Mouse (Mus musculus): ENCODE measurements around the gene Slc38a2.

Gene Slc38a2

DNA sequence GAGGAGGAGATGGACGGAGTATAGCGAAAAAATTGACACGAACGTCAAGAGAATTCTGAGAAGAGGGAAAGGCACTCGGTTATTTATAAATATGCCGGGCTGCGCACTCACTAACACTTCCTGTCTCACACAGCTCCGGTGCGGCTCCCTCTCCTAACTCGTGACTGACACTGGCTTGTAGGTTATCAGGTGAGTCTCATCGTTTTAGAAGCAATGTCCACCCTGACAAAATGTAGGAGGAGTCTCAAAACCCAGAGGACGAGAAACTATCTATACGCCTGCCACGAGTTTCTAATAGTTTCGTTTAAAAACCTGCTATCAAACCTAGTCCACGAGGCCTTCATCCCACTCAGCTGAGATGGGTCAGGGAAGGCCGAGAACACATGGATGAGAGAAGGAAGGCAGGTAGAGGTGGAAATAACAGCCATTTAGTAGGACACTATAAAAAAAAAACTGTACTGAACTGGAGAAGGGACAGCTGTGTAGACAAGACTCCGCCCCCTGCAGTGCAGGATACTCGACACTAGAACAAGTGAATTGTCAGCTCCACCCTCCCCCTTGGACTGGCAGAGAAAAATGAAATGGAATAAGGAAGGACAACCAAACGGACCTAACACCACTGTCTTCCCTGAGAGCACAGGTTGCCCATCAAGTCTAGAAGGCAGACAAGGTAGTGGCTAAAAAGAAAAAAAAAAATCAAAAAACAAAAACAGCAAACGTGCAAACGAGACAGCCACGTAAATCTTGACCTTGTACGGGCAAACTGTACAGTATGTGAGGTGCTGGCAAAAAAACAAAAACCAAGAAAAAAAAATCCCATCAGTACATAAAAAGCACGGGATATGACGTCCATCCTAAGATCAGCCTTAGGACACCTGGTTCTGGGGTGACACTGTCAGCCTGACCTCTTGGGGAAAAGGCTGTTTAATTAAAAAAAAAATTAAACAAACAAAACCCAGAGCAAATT is 3.8 kb downstream of the Slc38a2 start:
- DNase-seq (ENCODE audit: low spot score), result no peak

DNA sequence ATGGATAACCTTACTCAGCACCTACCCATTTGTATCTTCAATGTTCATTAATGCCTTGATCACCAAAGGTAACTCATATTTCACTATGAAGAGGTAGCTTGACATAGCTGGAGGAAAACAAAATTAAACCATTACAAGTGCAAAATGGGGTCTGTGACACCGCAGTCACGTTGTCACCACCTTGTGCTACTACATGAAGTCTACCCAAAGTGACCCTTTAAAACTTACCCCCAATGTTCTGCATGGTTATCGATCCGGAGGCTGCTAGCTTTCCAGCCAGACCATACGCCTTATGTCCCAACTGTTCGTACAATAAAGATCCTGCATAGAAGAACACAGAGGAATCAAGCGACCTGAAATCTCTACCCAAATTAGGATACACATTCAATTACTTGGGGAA is 4.5 kb downstream of the Slc38a2 start:
- DNase-seq (ENCODE audit: low spot score), result no peak

DNA sequence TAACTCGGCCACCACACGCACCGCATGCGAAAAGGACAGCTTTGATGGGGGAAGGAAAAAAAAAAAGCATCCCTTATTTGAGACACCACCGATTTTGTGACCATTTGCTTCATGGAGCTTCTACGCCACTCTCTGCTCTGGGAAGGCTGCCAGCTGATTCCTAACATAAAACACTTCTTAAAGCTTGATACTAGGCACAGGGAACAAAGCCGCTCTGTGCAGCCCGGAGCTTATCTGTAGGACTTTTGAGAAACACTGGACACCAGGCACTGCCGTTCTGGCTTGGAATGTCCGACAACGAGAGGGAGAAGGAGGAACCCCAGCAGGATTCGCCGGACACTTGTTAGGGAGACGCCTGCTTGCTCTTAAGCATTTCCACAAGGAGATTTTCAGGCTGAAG is 5.8 kb downstream of the Slc38a2 start:
- no peak for DNase-seq (ENCODE audit: low spot score)

DNA sequence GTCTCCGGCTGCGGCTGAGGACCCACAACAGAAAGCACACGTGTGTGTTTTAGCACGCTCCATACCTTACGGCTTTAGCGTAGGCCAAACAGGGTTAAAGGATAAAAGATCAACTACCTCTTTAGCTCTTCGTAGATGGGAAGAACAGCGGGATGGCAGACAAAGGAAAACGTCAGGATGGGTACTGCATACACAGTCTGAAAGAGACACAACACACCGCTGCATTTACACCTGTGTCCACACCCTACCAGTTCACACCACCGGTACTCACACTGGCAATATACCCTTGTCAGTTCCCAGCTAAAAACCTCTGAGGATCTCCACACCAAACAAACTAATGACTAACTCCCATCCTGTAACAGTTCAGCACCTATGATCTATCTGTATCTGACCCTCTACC is 7.1 kb downstream of the Slc38a2 start:
- DNase-seq (ENCODE audit: low spot score), result no peak

DNA sequence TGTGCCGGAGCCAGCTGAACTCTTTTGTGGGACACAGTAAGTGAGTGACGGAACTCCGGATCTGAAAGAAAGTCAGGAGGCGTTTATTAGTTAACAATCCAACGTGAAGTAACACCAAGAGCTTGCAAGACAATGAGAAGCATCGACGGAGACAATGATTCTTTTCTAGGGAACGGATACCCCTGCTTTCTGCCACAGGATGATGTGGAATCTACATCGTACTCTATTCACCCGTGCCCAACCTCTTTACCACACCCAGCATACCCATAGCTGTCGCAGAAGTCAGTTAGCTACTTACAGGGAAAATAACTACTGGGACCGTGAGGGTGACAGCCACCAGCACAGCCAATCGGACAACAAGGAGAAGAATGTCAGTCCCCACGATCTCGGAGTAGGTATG is 8.1 kb downstream of the Slc38a2 start:
- no peak for DNase-seq (ENCODE audit: low spot score)

DNA sequence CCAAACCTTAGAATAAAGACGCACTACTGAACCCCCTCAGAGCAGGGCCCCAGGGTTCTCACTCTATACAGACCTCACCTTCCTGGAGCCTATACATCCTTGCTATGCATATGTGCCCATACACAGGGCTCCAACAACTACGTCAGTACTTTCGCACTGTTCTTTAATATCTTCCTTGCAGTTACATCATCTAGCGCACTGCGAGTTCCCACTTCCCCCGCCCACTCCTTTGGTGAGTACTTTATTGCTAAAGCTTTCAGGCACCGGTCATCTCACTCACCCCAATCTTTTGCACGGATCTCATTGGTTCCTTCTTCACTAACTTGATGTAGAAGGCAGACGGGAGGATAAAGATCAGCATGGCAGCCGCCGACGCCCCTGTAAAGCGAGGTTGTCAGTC is 8.7 kb downstream of the Slc38a2 start:
- DNase-seq (ENCODE audit: low spot score), result no peak

DNA sequence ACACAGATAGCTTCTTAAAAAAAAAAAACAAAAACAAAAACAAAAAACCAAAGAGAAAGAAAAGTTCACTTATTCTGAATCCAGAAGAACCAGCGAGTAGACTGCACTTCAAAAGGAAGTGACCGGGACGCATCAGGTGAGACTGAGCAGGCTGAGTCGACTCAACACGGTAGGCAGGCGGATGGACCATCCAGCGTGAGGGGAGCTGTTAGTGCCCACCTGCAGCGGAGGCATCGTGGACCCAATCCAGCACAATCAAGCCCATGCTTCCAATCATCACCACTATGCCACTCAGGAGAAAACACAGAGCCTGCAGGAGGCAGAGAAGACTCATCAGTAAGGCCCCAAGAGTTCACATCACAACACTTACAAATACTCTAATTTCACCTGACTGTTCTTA is 9.6 kb downstream of the Slc38a2 start:
- no peak for DNase-seq (ENCODE audit: low spot score)

DNA sequence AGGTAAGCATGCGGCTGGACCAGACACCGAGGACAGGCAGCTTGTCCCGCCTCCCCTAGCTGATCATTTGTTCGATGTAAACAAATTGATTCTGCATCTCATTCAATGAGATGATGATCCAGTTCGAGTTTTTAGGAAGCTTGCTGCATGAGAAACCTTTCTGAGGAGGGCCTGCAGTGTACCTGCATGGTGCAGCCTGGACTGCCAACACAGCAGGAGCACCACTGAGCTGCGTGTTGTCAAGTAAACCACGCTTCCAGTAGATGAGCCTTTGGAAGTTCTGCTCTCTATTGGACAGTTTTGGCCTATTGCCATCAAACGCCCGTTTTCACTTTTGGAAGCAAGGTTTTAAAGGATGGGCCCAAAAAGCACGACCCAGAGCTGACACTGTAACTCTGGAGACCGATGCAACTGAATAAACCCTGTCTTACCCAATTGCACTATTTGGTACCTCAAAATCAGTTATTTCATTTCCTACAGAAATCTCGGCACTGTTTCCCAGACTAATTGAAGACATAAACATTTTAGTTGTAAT is 10.7 kb downstream of the Slc38a2 start:
- no peak for DNase-seq (ENCODE audit: low spot score)

DNA sequence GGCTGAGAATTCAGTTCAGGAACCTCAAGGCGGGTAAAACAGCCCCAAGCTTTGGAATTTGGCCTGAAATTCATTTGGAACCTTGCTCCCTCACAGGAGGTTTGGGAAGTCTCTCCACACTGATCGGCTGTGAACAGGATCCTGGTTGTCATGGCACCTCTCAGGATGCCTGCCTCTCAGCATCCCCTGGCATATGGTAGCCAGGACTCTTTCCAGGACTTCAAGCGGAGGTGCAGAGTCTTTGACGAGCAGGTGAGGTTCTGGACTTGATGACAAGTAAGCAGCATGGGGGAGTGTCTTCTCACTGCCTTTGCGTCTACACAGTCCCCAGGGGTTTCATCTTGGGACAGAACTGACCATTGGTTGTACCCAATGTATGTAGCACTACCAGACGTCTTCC is 11.5 kb downstream of the Slc38a2 start:
- no peak for DNase-seq (ENCODE audit: low spot score)

DNA sequence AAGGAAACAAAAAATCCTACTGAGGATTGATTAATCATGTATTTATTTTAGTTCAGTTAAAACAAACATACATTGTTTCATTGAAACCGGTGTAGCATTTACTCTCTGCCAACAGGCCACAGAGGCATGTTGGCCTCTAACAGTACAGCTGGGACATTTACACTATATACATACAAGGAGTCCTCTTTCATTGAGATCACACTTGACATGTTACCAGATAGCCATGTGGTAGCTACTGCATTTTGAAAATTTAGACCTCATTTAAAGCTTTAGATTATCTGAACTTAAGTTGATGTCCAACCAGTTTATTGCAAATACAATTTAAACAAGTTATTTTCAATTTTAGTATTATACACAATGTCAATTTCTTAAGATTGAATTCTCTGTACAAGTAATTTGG is 12.2 kb downstream of the Slc38a2 start:
- no peak for DNase-seq (ENCODE audit: low spot score)

DNA sequence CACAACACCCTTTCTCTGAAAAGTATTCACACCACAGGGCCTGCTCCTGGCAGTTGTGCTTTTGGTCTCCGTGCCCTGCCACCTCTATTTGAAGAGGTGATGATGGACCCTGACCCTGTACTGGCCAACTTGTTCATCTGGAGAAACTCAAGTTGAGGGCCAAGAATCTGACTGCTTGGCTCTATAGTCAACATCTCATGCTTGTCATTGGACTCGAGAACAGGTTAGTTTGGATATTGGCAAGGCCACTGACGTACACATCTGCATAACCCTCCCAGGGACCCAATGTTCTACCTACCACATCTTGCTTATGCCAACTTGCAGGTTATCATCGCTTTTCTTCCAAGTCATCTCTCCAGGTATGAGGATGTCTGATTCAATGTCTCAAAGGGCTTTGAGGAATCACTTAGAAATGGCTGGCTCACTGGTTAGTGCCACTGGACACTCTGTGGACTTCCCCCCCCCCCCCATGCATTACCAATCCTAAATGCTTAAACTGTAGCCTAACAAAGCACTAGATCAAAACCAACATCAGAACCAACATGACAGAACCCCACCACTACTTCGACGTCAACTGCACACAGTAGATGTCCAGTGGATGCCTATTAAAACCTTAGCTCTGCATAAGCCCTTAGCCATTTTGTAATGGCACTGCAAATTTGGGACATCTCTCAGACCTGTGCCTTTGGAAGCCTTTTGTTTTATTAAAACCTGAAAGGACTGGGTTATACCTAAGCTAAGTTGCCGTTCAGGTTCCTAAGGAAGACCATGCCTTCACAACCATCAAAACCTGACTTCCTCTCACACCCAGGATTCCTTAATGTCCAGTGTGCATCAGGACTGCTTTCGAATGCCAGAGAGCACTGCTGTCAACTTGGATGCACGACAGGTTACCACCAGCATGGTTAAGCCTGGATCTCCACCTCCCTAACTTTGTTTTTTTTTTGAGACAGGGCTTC is 13.1 kb downstream of the Slc38a2 start:
- DNase-seq (ENCODE audit: low spot score), result no peak

DNA sequence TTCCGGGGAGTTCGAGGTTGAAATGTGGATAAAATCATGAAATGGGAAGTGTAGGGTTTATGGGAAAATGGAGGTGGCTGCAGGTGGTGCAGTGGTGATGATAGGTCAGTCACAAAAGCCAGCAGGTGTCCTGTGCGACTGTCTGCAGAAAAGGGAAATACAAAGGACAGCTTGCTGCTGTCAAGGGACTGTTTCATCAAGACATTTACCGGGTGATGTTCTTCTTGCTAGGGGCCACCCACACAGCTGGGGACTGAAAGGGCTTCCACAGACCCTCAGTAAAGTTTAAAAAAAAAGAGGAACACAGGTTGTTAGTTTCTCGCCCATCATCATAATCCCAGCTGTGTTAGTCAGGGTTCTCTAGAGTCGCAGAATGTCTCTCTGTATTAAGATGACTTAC is 14.3 kb downstream of the Slc38a2 start:
- no peak for DNase-seq (ENCODE audit: low spot score)

DNA sequence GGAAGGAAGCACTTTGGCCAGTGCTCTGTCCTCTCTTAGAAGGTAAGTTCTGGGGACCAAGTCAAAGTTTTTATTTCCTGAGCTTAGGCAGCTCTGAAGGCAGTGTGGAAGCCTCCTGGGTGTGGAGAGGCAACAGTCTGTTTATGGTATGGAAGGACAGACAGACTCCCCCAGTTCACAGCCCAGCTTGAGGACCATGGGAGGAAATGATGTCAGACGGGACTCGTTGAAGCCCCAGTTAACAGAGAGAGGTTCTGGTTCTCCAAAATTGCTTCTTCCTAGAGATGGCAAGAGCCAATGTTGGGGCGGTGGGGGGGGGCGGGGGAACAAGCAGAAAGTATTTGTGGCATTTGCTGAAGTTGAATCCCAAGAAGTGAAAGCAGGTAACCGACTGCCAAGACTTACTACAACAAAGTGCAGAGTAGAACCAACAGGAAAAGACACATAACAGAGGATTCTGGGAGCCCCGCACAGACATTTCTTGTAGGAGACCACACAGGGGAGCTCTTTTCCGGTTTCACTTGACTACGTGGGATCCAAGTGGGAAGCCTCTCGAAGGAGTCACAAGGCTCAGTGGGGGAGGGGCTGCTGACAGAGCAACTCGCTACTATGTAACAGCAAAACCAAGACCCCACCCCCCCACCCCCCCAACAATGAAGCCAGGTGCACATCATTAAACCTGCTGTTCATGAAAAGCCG is 15.2 kb downstream of the Slc38a2 start:
- DNase-seq (ENCODE audit: low spot score), result peak; percentile 49

DNA sequence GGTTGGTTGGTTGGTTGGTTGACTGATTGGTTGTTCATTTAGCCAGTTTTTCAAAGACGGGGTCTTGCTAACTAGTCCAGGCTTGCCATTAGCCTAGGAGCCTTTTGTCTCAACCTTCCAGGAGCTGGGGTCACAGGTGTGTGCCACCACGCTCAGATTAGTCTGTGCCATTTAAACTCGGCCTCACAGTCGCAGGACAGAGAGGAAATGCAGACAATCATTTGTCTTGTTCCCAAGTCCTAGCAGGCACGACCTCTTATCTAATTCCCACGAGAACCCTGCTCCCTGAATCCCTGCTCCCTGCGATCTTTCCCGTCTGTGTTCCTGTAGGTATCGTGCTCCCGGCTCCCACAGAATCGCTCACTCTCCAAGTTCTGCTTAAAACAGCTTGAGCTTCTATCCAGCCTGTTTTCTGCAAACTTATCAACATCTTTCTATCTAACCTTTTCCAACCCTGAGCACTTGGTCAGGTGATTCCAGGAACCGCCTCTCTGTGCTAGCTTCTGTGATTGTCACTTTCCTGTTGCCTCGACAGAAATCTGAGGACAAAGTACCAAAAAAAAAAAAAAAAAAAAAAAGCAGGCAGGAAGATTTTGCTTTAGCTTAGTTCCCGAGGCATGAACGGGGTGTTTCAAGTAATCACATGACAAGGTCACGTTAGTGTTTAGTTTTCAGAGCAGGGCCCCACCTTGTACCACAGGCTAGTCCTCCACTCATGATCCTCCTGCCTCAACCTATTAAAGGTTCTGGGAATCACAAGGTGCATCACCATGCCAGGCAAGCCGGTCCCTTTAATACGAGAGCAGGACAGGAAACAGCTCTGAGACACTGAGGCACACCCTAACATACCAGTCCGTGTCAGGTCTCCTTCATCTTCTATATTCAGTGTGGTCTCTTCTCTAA is 20.4 kb downstream of the Slc38a2 start:
- no peak for DNase-seq (ENCODE audit: low spot score)

DNA sequence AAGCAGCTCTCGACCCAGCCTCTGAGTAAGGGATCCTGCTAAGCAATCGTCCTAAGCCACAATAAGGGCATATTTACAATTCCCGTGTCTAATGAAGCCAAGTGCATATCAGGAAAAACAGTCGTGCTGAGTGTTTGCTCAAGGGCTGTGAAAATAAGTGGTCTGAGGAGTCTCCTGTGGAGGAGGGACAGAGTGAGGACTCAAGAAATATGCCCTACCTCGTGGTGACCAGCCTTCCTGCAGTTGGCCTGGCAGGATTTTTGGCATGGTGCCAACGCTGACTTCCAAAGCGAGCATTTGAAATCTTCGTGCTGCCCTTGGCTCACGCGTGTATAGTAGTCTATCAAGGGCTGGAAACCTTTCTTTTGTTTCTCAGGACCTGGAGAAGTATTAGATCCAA is 23.0 kb downstream of the Slc38a2 start:
- no peak for DNase-seq (ENCODE audit: low spot score)

DNA sequence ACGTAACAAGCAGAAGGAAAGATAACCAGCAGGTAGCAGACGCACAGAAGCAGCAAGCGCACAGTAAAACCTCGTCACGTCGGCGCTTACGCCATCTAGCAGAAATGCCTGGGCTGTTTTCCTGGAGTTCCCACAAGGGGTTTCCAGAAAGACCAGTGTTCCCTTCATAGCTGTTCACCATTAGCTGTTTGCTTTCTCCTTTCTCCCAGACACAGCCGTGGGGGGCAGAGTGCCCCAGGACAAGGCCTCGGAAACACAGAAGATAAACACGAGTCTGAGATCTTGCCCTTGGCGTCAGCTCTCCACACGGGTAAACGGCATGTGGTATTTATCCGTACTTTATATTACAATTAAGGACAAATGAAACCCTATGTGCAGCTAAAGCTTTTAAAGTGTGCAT is 23.8 kb downstream of the Slc38a2 start:
- DNase-seq (ENCODE audit: low spot score), result no peak

DNA sequence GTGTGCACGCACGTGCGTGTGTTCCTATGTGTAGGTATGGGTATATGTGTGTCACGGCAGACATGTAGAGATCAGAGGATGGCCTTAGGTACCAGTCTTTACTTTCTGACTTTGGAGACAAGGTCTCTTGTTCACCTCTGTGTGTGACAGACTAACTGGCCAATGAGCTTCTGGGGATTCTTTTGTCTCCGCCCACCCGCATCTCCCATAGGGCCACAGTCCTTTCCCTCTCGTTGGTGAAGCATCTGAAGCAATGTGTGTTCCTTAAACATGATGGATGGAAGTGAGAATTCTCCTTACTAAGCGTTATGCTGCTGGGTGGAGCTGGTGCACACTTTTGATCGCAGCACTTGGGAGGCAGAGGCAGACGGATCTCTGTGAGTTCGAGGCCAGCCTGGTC is 24.5 kb downstream of the Slc38a2 start:
- DNase-seq (ENCODE audit: low spot score), result no peak

DNA sequence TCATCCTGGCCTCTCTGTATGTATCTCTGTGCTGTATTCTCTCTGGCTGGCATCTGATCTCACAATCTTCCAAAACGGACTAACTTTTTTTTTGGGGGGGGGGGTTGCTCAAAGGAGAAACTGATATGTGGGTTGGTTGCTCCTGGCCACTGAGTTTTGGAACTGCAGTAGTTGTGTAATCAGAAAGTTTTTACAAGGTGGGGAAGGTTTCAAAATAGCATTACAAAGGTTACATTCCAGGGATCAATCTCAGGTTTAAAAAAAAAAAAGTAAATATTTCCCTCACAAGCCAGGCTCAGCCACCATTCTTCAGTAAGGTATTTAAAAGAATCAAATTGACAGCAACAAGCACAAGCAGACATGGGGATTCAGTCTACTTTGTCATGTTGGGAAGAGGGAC is 25.4 kb downstream of the Slc38a2 start:
- DNase-seq (ENCODE audit: low spot score), result no peak

DNA sequence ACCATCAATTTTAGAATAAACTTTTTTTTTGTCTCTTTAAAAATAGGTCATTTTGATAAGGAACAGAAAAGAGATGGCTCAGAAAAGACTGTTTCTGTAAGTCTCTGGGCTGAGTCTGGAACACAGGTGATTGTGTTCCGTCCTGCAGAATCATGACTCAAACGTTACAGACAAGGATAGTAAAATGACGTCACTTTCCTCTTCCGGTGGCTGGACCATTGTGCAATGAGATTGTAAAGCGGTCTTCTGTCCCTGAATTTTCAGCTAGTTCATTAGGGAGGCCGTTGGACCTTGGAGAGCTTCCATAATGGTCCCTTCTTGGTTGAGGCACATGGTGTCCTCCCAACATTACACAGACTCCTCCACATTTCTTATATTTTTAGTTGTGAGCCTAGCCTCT is 29.8 kb downstream of the Slc38a2 start:
- no peak for DNase-seq (ENCODE audit: low spot score)

DNA sequence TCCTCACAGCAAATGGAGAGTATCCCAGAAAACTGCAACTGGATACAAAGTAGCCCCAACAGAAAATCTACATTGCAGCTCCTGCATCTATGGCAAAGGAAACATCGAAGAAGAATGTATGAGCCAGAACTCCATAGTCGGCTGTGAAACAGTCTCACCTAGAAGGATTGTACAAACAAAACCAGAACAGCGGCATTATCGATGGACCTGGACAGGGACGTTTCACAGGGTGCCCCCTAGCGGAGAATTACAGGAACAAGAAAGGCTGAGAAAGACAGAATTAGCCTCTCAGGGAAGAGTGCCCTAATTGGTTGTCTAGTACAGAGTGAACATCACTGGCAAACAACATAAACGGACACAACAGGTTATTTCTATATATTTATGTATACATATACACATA is 32.9 kb downstream of the Slc38a2 start:
- DNase-seq (ENCODE audit: low spot score), result peak; percentile 90

DNA sequence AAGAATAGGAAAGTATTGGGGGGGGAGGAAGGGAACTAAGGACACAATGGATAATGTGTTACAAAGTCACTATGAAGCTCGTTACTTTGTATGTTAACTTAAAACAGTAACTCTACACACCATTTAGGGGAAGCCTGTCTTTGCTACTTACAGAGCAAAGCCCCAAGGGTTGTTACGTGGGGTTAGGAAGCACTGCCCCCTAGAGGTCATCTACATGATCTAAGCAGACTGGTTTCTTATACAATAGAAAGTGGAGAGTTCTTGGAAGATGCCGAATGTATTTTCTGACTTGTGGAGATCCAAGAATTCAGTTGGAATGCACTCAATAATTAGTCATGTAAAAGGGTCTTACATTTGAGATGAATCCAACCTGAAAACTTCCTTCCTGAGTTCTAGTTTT is 33.6 kb downstream of the Slc38a2 start:
- DNase-seq (ENCODE audit: low spot score), result peak; percentile 94
